ENCODE assay signal across 7 mouse cellular contexts in the genomic region with DNA sequence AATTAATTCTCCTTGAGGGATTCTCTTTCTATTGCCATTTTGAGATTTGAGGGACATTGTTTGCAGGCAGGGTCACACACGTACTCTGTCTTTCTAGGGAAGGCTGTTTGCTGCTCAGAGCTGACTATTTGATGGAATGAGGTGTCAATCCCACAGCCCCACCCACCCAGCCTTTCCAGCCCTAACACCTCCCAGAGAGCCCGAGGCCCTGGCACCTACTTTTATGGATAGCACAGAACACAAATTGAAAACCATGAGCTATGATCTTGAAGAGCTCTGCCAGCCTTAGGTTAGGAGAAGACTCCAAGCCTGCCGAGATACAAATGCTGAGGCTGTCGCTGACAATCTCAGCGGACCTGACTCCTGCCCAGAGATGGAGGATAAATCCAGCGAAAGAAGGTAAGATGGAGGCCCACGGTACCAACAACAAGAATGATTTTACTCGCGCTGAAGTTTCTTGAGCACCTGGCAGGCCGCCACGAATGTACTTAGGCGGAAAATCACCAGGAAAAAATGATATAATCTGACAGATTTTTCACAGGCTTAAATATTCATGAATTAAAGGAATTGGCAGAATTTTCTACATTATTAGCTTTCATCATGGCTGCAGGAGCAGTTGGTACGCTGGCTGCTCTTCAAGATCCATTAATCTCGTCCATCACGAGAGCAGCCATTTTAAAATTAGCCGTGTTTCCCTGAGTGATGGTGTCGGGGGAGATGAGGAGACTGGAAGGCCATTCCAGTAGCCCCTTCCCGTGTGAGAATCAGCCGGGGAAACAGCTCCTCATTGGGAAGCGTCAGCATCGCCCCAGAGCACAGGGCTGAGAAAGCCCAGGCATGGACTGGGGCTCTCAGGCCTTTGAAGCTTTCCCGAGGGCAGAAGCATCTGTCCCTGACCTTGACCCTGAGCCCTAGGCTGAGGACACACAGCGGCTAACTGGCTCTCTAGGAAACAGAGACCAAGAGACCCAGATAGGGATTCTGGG.
DNase-seq lines count a peak whose midpoint lies in the region; ATAC-seq lines count a peak whose summit lies in the region.

No protein-coding gene starts in this region.

- no peaks in the 10 kb centered on the region for H3K36me3 ChIP-seq in hindbrain, embryonic 12.5 days
- no peaks in the 10 kb centered on the region for H3K36me3 ChIP-seq in liver, embryonic 15.5 days (replicated peaks)

- no peak overlapping the region for H3K4me3 ChIP-seq in brown adipose tissue, adult 24 weeks (ENCODE audit: insufficient read depth, low read depth, low read length)
- no peak overlapping the region for H3K4me3 ChIP-seq in hindbrain, embryonic 12.5 days
- no peak overlapping the region for H3K4me3 ChIP-seq in liver, embryonic 15.5 days (replicated peaks)

- no peak for ATAC-seq in hindbrain, embryonic 12.5 days (ENCODE audit: low FRiP score)
- no peak for ATAC-seq in liver, embryonic 15.5 days (ENCODE audit: insufficient read depth)

- no peak overlapping the region for H3K9ac ChIP-seq in hindbrain, embryonic 12.5 days
- no peak overlapping the region for H3K9ac ChIP-seq in liver, embryonic 15.5 days

- H3K27me3 ChIP-seq in hindbrain, embryonic 12.5 days, result peaks cover 12% of the 10 kb centered on the region
- H3K27me3 ChIP-seq in liver, embryonic 15.5 days, result no peaks in the 10 kb centered on the region

- no peak overlapping the region for H3K4me2 ChIP-seq in hindbrain, embryonic 12.5 days (replicated peaks)
- H3K4me2 ChIP-seq in liver, embryonic 15.5 days, result 0 out of 2 replicates have a peak overlapping the region, but pooled peaks have one; percentile 25

- 65% methylated on average over 23 of the region's 23 CpGs for WGBS in hindbrain, embryonic 12.5 days
- WGBS in liver, embryonic 15.5 days (ENCODE audit: insufficient replicate concordance), result 68% methylated on average over 23 of the region's 23 CpGs

- peaks cover 20% of the 10 kb centered on the region for H3K4me1 ChIP-seq in brown adipose tissue, adult 24 weeks (ENCODE audit: control insufficient read depth, insufficient read depth, insufficient read length, low read length)
- peaks cover 34% of the 10 kb centered on the region for H3K4me1 ChIP-seq in hindbrain, embryonic 12.5 days
- no peaks in the 10 kb centered on the region for H3K4me1 ChIP-seq in liver, embryonic 15.5 days (replicated peaks)

- peak; percentile 45 for DNase-seq in kidney, postnatal 10 days
- no peak for DNase-seq in kidney, adult 8-10 months
- no peak for DNase-seq in adrenal gland, postnatal 14 days
- no peak for DNase-seq in adrenal gland, adult 2 months

- H3K27ac ChIP-seq in brown adipose tissue, adult 24 weeks (replicated peaks; ENCODE audit: low read depth, low read length), result peak overlapping the region; percentile 30
- peak overlapping the region; percentile 49; the same call in 1 of the 2 replicates for H3K27ac ChIP-seq in hindbrain, embryonic 12.5 days
- no peak overlapping the region for H3K27ac ChIP-seq in liver, embryonic 15.5 days (replicated peaks)

- H3K9me3 ChIP-seq in hindbrain, embryonic 12.5 days (replicated peaks), result no peaks in the 10 kb centered on the region
- H3K9me3 ChIP-seq in liver, embryonic 15.5 days (replicated peaks), result no peaks in the 10 kb centered on the region
